Mouse (Mus musculus) c-Kit-positive CD71-positive TER-119-positive erythroid progenitor cells, embryonic 14.5 days (primary cell): Measurements from ENCODE around the gene Olfr358.

Experiments
- DNase-seq: peaks from one replicate; pipeline ENCODE4 v3.0.0-alpha.2; 2013; ENCODE audit warnings: low spot score

The Olfr358 gene

GRCm38 (mm10) chr2:37009235-37009634, at the start of gene Olfr358:
TSS of gene Olfr358 (minus strand) at chr2:37009335.
- DNase-seq = no peak

GRCm38 (mm10) chr2:36997030-36997429, 12.1 kb downstream of the Olfr358 start:
- DNase-seq = no peak

GRCm38 (mm10) chr2:36993527-36993926, 15.6 kb downstream of the Olfr358 start, which contains the start of gene Olfr357:
TSS of gene Olfr357 (plus strand) at chr2:36993827.
- DNase-seq = no peak
